Mouse (Mus musculus) erythroblast, embryonic 14.5 days (primary cell): Measurements from ENCODE around the gene Gatc. TPM values are rescaled to one million over a fixed set of nuclear protein-coding genes. Genes with fewer than 3 reads are reported as not detected.
A peak's percentile ranks its signal among the peaks of the same experiment; 100 is the strongest.

ENCODE experiments used
- H3K27me3 ChIP-seq: 2 replicates; pipeline ENCODE4 v1.6.1; 2012; ENCODE audit warnings: inconsistent platforms; ENCODE audit not compliant: control insufficient read depth
- H3K36me3 ChIP-seq: 2 replicates; pipeline ENCODE4 v1.6.1; 2012; ENCODE audit warnings: mild to moderate bottlenecking, inconsistent platforms; ENCODE audit not compliant: control insufficient read depth
- H3K4me1 ChIP-seq: 2 replicates; pipeline ENCODE4 v1.6.1; 2012; ENCODE audit warnings: inconsistent platforms; ENCODE audit not compliant: control insufficient read depth
- H3K4me3 ChIP-seq: replicated peaks from 2 replicates; pipeline ENCODE3; 2012; ENCODE audit warnings: moderate library complexity, mild to moderate bottlenecking, inconsistent platforms
- H3K9me3 ChIP-seq: 2 replicates; pipeline ENCODE4 v1.6.1; 2012; ENCODE audit warnings: low read length, inconsistent platforms, mixed read lengths; ENCODE audit not compliant: control insufficient read depth
- GATA1 ChIP-seq: IDR thresholded peaks from 2 replicates; pipeline ENCODE4 v1.6.1; 2012; ENCODE audit warnings: low read length, inconsistent platforms, mixed read lengths
- TAL1 ChIP-seq: IDR thresholded peaks from 3 replicates; pipeline ENCODE4 v1.6.1; 2012; ENCODE audit warnings: low read length, inconsistent platforms, mixed read lengths
- polyA plus RNA-seq: library from polyadenylated mRNA; stranded (reverse); fragments of >175 nt; gene quantifications from 2 replicates; pipeline ENCODE4 v1.2.3, GENCODE M21; 2012

Gene Gatc
- polyA plus RNA-seq, 1 experiment = 1.7 TPM

DNA sequence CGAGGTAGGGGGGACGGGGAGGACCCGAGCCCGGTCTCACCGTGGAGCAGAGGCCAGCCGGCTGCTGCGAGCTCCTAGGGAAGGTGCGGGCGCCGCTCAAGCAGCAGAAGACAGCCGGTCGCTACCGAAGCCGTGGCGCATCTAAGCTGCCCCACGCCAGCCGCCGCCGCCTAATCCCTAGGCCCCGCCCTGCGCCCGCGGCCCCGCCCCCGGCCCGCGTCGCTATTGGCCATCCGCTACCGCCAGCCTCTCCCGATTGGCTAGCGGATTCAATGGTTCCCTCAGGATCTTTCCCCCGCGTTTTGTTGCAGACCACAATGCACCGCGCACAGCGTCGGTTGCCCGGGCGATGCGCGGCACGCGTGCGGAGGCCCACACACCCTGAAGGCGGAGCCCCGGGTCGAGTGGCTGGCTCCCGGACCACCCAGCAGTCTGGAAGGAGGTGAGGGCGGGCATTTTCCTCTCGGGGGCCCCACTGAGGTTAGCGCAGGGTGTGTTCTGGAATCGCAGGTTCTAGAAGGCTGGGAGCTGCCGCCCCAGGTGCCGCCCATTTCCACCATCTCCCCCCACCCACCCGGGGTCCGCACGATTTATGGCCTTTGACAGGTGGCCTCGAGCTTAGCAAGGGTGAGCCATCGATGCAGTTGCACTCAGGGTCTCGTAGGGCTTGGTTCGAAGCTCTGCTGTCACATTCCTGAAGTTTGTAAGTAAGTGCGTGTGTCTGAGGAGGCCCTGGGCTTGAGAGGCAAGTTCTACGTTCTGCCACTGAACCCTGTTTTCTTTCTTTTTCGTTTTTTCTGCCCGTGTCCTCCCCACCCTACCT, 40.0 kb downstream of the Gatc start, which contains the start of gene Dynll1:
TSS of gene Dynll1 (minus strand) at position 208 of the 823 bp plus-strand sequence.
- Histone ChIP-seq H3K4me3 (peak within 1 kb of the TSS; percentile 85), H3K27me3 (no peaks in the 10 kb centered on the region), H3K4me1 (peaks cover 59% of the 10 kb centered on the region), H3K36me3 (peaks cover 41% of the 10 kb centered on the region), H3K9me3 (peaks cover 2% of the 10 kb centered on the region; the same call in 1 of the 2 replicates)
- TF ChIP-seq GATA1 (no peak), TAL1 (no peak)

DNA sequence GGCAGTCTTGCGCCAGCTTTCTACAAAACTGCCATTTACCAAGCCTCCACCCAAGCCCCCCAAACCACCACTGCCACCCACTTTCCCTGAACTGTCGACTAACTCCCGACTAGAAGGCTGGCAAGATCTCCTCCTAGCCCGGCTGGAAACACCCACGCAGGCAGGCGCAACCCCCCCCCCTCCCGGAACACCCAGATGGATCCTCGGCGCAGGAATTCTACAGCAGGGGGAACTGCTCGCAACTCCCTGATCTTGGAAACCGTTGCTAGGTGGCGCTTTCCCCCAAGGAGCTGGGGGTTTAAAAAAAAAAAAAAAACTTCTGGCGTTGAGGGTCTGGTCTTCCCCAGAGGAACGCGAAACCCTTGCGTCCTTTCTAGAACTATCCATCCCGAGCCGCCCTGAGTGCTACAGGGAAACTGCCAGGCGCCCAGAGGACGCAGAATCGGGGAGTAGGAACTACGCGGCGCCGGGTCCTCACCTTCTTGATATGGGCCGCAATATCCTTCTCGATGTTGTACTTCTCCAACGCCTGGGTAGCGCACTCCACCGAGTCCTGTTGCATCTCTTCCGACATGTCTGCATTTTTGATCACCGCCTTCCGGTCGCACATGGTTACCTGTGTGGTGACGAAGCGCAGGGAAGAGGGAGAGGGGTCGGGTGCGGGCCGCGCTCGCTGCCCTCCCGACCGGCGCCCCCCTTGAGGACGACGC, 40.8 kb downstream of the Gatc start:
- peaks cover 2% of the 10 kb centered on the region; the same call in 1 of the 2 replicates for H3K9me3 ChIP-seq
- no peak for TF ChIP-seq TAL1
- TF ChIP-seq GATA1 = no peak
- H3K4me1 ChIP-seq = peaks cover 67% of the 10 kb centered on the region
- peaks cover 49% of the 10 kb centered on the region for H3K36me3 ChIP-seq
- H3K27me3 ChIP-seq = no peaks in the 10 kb centered on the region
- H3K4me3 ChIP-seq = peak overlapping the region; percentile 85

DNA sequence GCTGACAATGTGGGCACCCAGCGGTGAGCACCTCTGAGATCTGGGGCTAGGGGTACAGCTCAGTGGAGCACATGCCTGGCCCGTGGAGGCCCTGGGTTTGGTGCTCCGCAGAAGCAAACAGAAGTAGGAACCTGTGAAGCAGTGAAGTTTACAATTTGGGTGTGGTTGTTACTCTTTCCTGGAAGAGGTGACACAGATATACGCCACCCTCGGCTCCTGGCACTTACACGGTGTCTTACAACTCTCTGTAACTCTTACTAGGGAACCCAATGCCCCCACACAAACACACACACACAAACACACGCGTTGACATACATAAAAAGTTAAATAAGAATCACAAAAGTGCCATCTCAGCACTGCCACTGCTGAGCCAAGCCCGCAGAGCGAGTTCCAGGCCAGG, 44.6 kb downstream of the Gatc start:
- Histone ChIP-seq H3K4me1 (peaks cover 57% of the 10 kb centered on the region), H3K36me3 (peaks cover 81% of the 10 kb centered on the region), H3K27me3 (no peaks in the 10 kb centered on the region), H3K9me3 (no peaks in the 10 kb centered on the region), H3K4me3 (peak overlapping the region; percentile 19)
- TF ChIP-seq TAL1 = no peak
- no peak for TF ChIP-seq GATA1

DNA sequence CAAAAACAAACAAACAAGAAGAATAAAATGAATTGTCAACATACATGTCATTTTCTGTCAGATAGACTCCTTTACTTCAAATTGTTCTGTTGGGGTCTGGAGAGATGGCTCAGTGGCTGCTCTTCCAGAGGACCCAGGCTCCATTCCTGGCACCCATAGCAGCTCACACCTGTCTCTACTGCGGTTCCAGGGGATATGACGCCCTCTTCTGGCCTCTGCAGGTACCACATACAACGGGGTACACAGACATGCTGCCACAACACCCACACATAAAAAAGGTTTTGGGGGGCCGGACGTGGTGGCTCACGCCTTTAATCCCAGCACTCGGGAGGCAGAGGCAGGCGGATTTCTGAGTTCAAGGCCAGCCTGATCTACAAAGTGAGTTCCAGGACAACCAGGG, 46.8 kb downstream of the Gatc start:
- Histone ChIP-seq H3K36me3 (peaks cover 96% of the 10 kb centered on the region), H3K4me3 (no peak overlapping the region), H3K27me3 (no peaks in the 10 kb centered on the region), H3K4me1 (peaks cover 41% of the 10 kb centered on the region), H3K9me3 (no peaks in the 10 kb centered on the region)
- TF ChIP-seq TAL1 (no peak), GATA1 (no peak)

DNA sequence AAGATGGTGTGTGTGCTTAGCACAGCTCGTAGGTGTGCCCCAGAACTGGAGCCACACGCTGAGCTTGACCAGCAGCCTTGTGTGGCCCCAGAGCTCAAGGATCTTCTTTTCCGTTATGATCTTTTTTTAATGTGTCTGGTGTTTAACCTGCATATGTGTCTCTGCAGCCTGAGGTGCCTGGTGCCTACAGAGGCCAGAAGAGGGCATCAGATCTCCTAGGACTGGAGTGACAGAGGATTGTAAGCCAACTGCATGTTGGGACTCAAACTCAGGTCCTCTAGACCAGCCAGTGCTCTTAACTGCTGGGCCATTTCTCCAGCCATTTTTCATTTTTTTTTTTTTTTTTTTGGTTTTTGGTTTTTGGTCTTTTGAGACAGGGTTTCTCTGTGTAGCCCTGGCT, 56.2 kb downstream of the Gatc start:
- no peaks in the 10 kb centered on the region for H3K27me3 ChIP-seq
- peaks cover 65% of the 10 kb centered on the region for H3K36me3 ChIP-seq
- TF ChIP-seq GATA1 (no peak), TAL1 (no peak)
- H3K4me1 ChIP-seq = peaks cover 38% of the 10 kb centered on the region
- no peaks in the 10 kb centered on the region for H3K9me3 ChIP-seq
- H3K4me3 ChIP-seq = no peak overlapping the region

Other genes starting within 250 kb of the Gatc start
- not detected in 2 replicates for gene Gm10401, start 242.9 kb downstream of the Gatc start, polyA plus RNA-seq
- 0.71 and 0.84 TPM in 2 replicates for gene Acads, start 221.8 kb downstream of the Gatc start, polyA plus RNA-seq
- 1.3 and 1.6 TPM in 2 replicates for gene Unc119b, start 206.2 kb downstream of the Gatc start, polyA plus RNA-seq
- gene Mlec, start 183.0 kb downstream of the Gatc start, polyA plus RNA-seq = 0.53 and 0.69 TPM in 2 replicates
- gene Cabp1, start 146.8 kb downstream of the Gatc start, polyA plus RNA-seq = not detected in 2 replicates
- 12.0 and 13.2 TPM in 2 replicates for gene Pop5, start 105.3 kb downstream of the Gatc start, polyA plus RNA-seq
- gene Rnf10, start 68.3 kb downstream of the Gatc start, polyA plus RNA-seq = 97.3 and 107 TPM in 2 replicates
- 1.6 and 1.9 TPM in 2 replicates for gene Coq5, start 61.5 kb downstream of the Gatc start, polyA plus RNA-seq
- gene Dynll1, start 40.2 kb downstream of the Gatc start, polyA plus RNA-seq = 85.2 and 91.7 TPM in 2 replicates
- gene Srsf9, start 14.0 kb downstream of the Gatc start, polyA plus RNA-seq = 5.3 and 5.5 TPM in 2 replicates
- 0.33 and 0.72 TPM in 2 replicates for gene Triap1, start within 50 bp of the Gatc start, polyA plus RNA-seq
- 742 and 772 TPM in 2 replicates for gene Cox6a1, start 7.8 kb upstream of the Gatc start, polyA plus RNA-seq
- gene Msi1, start 88.4 kb upstream of the Gatc start, polyA plus RNA-seq = 0.14 TPM in 1 of 2 replicates, not detected in the other
- not detected in 2 replicates for gene Pla2g1b, start 125.1 kb upstream of the Gatc start, polyA plus RNA-seq
- 0.23 and 0.45 TPM in 2 replicates for gene Sirt4, start 143.5 kb upstream of the Gatc start, polyA plus RNA-seq
- gene Pxn, start 165.5 kb upstream of the Gatc start, polyA plus RNA-seq = 1.6 and 2.0 TPM in 2 replicates
- 550 and 832 TPM in 2 replicates for gene Rplp0, start 218.3 kb upstream of the Gatc start, polyA plus RNA-seq
- gene Gcn1l1, start 224.1 kb upstream of the Gatc start, polyA plus RNA-seq = 3.0 TPM in 2 replicates